Mouse (Mus musculus): ENCODE results near the gene Tmem262. TPM values are rescaled to one million over a fixed set of nuclear protein-coding genes. Genes with fewer than 3 reads are reported as not detected.

The Tmem262 gene
- polyA plus RNA-seq, 1 experiment from 2014 or later: not detected

- Histone ChIP-seq H3K27me3 (ENCODE audit: control insufficient read depth, insufficient read depth, low read length) (no peaks in the 10 kb centered on the region), H3K4me2 (ENCODE audit: low read depth) (no peak within 1 kb of the TSS), H3K27ac (ENCODE audit: low read depth, low read length) (no peak within 1 kb of the TSS), H3K9ac (ENCODE audit: low read length) (no peak within 1 kb of the TSS), H3K4me3 (ENCODE audit: low read depth, low read length) (no peak within 1 kb of the TSS), H3K9me3 (ENCODE audit: control insufficient read depth, low read length) (no peaks in the 10 kb centered on the region), H3K36me3 (ENCODE audit: control insufficient read depth, insufficient read depth, low read length) (peaks cover 3% of the 10 kb centered on the region), H3K4me1 (ENCODE audit: control insufficient read depth, insufficient read depth, low read length) (peaks cover 6% of the 10 kb centered on the region)
- ATAC-seq (ENCODE audit: insufficient read depth, low FRiP score, low TSS enrichment) (no peak), DNase-seq (ENCODE audit: low spot score) (no peak)
- 94% methylated on average over 9 of the region's 9 CpGs for WGBS
Measured at GRCm38 (mm10) chr19:6082156-6082555, 2.3 kb downstream of the Tmem262 start, which contains the start of gene Gm28374. Gene Gm28374 (minus strand): TSS chr19:6082256.

GRCm38 (mm10) chr19:6084478-6085248, 4.8 kb downstream of the Tmem262 start, which contains the start of the genes Zfpl1 and Cdca5:
Gene Zfpl1 (minus strand): TSS chr19:6084956.
Gene Cdca5 (plus strand): TSS chr19:6084983.
- no peaks in the 10 kb centered on the region for H3K9me3 ChIP-seq (ENCODE audit: control insufficient read depth, low read length)
- ATAC-seq (ENCODE audit: insufficient read depth, low FRiP score, low TSS enrichment): peak; percentile 86
- peak within 1 kb of the TSS; percentile 84 for H3K4me3 ChIP-seq (ENCODE audit: low read depth, low read length)
- peak within 1 kb of the TSS; percentile 90 for H3K4me2 ChIP-seq (ENCODE audit: low read depth)
- peak within 1 kb of the TSS; percentile 72 for H3K9ac ChIP-seq (ENCODE audit: low read length)
- H3K36me3 ChIP-seq (ENCODE audit: control insufficient read depth, insufficient read depth, low read length): peaks cover 5% of the 10 kb centered on the region
- H3K27ac ChIP-seq (ENCODE audit: low read depth, low read length): no peak within 1 kb of the TSS
- under 1% methylated on average over 58 of the region's 58 CpGs for WGBS
- H3K4me1 ChIP-seq (ENCODE audit: control insufficient read depth, insufficient read depth, low read length): peaks cover 6% of the 10 kb centered on the region
- H3K27me3 ChIP-seq (ENCODE audit: control insufficient read depth, insufficient read depth, low read length): no peaks in the 10 kb centered on the region
- DNase-seq (ENCODE audit: low spot score): peak; percentile 99

GRCm38 (mm10) chr19:6085417-6085879, 5.6 kb downstream of the Tmem262 start:
- peaks cover 9% of the 10 kb centered on the region for H3K36me3 ChIP-seq (ENCODE audit: control insufficient read depth, insufficient read depth, low read length)
- DNase-seq (ENCODE audit: low spot score) (peak; percentile 78), ATAC-seq (ENCODE audit: insufficient read depth, low FRiP score, low TSS enrichment) (peak; percentile 78)
- no peaks in the 10 kb centered on the region for H3K9me3 ChIP-seq (ENCODE audit: control insufficient read depth, low read length)
- H3K9ac ChIP-seq (ENCODE audit: low read length): peak overlapping the region; percentile 53
- peak overlapping the region; percentile 84 for H3K4me3 ChIP-seq (ENCODE audit: low read depth, low read length)
- no peak overlapping the region for H3K27ac ChIP-seq (ENCODE audit: low read depth, low read length)
- H3K27me3 ChIP-seq (ENCODE audit: control insufficient read depth, insufficient read depth, low read length): no peaks in the 10 kb centered on the region
- H3K4me1 ChIP-seq (ENCODE audit: control insufficient read depth, insufficient read depth, low read length): peaks cover 6% of the 10 kb centered on the region
- peak overlapping the region; percentile 90 for H3K4me2 ChIP-seq (ENCODE audit: low read depth)
- WGBS: under 1% methylated on average over 17 of the region's 17 CpGs

- WGBS: 97% methylated on average over 13 of the region's 13 CpGs
- no peak for ATAC-seq (ENCODE audit: insufficient read depth, low FRiP score, low TSS enrichment)
- peaks cover 10% of the 10 kb centered on the region for H3K36me3 ChIP-seq (ENCODE audit: control insufficient read depth, insufficient read depth, low read length)
Measured at GRCm38 (mm10) chr19:6088841-6089240, 9.0 kb downstream of the Tmem262 start.

GRCm38 (mm10) chr19:6094119-6094518, 14.3 kb downstream of the Tmem262 start, which contains the start of gene AC131692.1:
Gene AC131692.1 (plus strand): TSS chr19:6094419.
- Histone ChIP-seq H3K27me3 (ENCODE audit: control insufficient read depth, insufficient read depth, low read length) (no peaks in the 10 kb centered on the region), H3K9me3 (ENCODE audit: control insufficient read depth, low read length) (no peaks in the 10 kb centered on the region), H3K4me1 (ENCODE audit: control insufficient read depth, insufficient read depth, low read length) (no peaks in the 10 kb centered on the region), H3K4me2 (ENCODE audit: low read depth) (no peak within 1 kb of the TSS), H3K4me3 (ENCODE audit: low read depth, low read length) (no peak within 1 kb of the TSS), H3K27ac (ENCODE audit: low read depth, low read length) (no peak within 1 kb of the TSS), H3K36me3 (ENCODE audit: control insufficient read depth, insufficient read depth, low read length) (peaks cover 12% of the 10 kb centered on the region), H3K9ac (ENCODE audit: low read length) (no peak within 1 kb of the TSS)
- DNase-seq (ENCODE audit: low spot score) (no peak), ATAC-seq (ENCODE audit: insufficient read depth, low FRiP score, low TSS enrichment) (no peak)
- 95% methylated on average over 7 of the region's 7 CpGs for WGBS

More at GRCm38 (mm10) chr19:6088841-6089240, 9.0 kb downstream of the Tmem262 start:
- DNase-seq (ENCODE audit: low spot score): no peak
- no peaks in the 10 kb centered on the region for H3K27me3 ChIP-seq (ENCODE audit: control insufficient read depth, insufficient read depth, low read length)
- no peak overlapping the region for H3K4me3 ChIP-seq (ENCODE audit: low read depth, low read length)
- no peak overlapping the region for H3K27ac ChIP-seq (ENCODE audit: low read depth, low read length)
- H3K9me3 ChIP-seq (ENCODE audit: control insufficient read depth, low read length): no peaks in the 10 kb centered on the region
- H3K4me2 ChIP-seq (ENCODE audit: low read depth): no peak overlapping the region
- H3K4me1 ChIP-seq (ENCODE audit: control insufficient read depth, insufficient read depth, low read length): peaks cover 5% of the 10 kb centered on the region
- H3K9ac ChIP-seq (ENCODE audit: low read length): no peak overlapping the region

- H3K4me3 ChIP-seq (ENCODE audit: low read depth, low read length): no peak overlapping the region
- no peaks in the 10 kb centered on the region for H3K27me3 ChIP-seq (ENCODE audit: control insufficient read depth, insufficient read depth, low read length)
- no peak overlapping the region for H3K9ac ChIP-seq (ENCODE audit: low read length)
- 90% methylated on average over 3 of the region's 3 CpGs for WGBS
- H3K4me1 ChIP-seq (ENCODE audit: control insufficient read depth, insufficient read depth, low read length): no peaks in the 10 kb centered on the region
- H3K27ac ChIP-seq (ENCODE audit: low read depth, low read length): no peak overlapping the region
- H3K9me3 ChIP-seq (ENCODE audit: control insufficient read depth, low read length): no peaks in the 10 kb centered on the region
- H3K4me2 ChIP-seq (ENCODE audit: low read depth): no peak overlapping the region
- DNase-seq (ENCODE audit: low spot score) (no peak), ATAC-seq (ENCODE audit: insufficient read depth, low FRiP score, low TSS enrichment) (no peak)
- peaks cover 4% of the 10 kb centered on the region for H3K36me3 ChIP-seq (ENCODE audit: control insufficient read depth, insufficient read depth, low read length)
Measured at GRCm38 (mm10) chr19:6097847-6098246, 18.0 kb downstream of the Tmem262 start.

- Histone ChIP-seq H3K4me3 (ENCODE audit: low read depth, low read length) (no peak overlapping the region), H3K27ac (ENCODE audit: low read depth, low read length) (no peak overlapping the region), H3K36me3 (ENCODE audit: control insufficient read depth, insufficient read depth, low read length) (no peaks in the 10 kb centered on the region), H3K4me2 (ENCODE audit: low read depth) (no peak overlapping the region), H3K9ac (ENCODE audit: low read length) (no peak overlapping the region), H3K27me3 (ENCODE audit: control insufficient read depth, insufficient read depth, low read length) (no peaks in the 10 kb centered on the region), H3K4me1 (ENCODE audit: control insufficient read depth, insufficient read depth, low read length) (no peaks in the 10 kb centered on the region), H3K9me3 (ENCODE audit: control insufficient read depth, low read length) (no peaks in the 10 kb centered on the region)
- no peak for ATAC-seq (ENCODE audit: insufficient read depth, low FRiP score, low TSS enrichment)
- WGBS: 62% methylated on average over 6 of the region's 6 CpGs
- DNase-seq (ENCODE audit: low spot score): no peak
Measured at GRCm38 (mm10) chr19:6101186-6101585, 21.4 kb downstream of the Tmem262 start.

GRCm38 (mm10) chr19:6102169-6102853, 22.5 kb downstream of the Tmem262 start:
- DNase-seq (ENCODE audit: low spot score) (no peak), ATAC-seq (ENCODE audit: insufficient read depth, low FRiP score, low TSS enrichment) (no peak)
- 76% methylated on average over 6 of the region's 6 CpGs for WGBS
- H3K4me2 ChIP-seq (ENCODE audit: low read depth): no peak overlapping the region
- H3K9me3 ChIP-seq (ENCODE audit: control insufficient read depth, low read length): no peaks in the 10 kb centered on the region
- no peak overlapping the region for H3K4me3 ChIP-seq (ENCODE audit: low read depth, low read length)
- H3K27me3 ChIP-seq (ENCODE audit: control insufficient read depth, insufficient read depth, low read length): no peaks in the 10 kb centered on the region
- H3K9ac ChIP-seq (ENCODE audit: low read length): no peak overlapping the region
- no peak overlapping the region for H3K27ac ChIP-seq (ENCODE audit: low read depth, low read length)
- no peaks in the 10 kb centered on the region for H3K4me1 ChIP-seq (ENCODE audit: control insufficient read depth, insufficient read depth, low read length)
- H3K36me3 ChIP-seq (ENCODE audit: control insufficient read depth, insufficient read depth, low read length): no peaks in the 10 kb centered on the region
